Mouse (Mus musculus) cerebellum, adult (tissue): ENCODE results near the gene Snai1.

Experiments used
- ATAC-seq: cut with Nextera tagmentation; 2 replicates; pipeline ENCODE4 v1.9.2; 2017; ENCODE audit warnings: mild to moderate bottlenecking, moderate library complexity, mixed read lengths; ENCODE audit not compliant: insufficient number of reproducible peaks, low FRiP score, low TSS enrichment

Snai1 gene

DNA sequence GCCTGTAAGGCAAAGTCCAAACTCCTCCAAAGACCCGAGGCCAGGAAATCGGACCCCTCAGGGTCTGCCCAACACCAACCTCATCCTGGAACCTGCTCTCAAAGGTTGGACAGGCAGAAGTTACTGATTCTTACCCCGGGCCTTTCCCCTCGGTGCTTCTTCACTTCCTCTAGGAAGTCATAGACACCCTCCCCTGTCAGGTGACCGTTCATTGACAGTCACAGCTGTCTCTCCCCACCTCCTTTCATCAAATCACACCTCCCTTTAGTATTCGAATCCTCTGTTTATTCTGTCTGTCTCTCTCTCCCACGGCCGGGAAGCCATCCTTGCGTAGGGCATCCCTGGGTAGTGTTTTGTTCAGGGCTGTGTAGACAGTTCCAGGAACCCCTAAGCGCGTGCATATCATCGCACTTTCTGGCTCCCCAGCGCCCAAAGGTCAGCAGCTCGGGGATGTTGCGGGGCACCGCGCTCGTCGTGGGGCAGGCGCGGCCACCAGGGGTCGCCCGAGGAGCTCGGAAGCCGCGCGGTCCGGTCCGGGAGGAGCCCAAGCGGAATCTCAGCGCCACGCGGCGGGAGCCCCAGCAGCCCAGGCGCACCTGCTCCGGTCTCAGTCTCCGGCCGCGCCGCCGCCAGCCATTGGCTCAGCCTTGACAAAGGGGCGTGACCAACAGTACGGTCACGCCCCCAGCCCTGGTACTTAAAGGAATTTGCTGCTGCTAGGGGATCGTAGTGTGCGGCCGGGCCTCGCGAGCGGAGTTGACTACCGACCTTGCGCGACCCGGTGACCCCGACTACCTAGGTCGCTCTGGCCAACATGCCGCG, at the start of gene Snai1:
Snai1 (plus strand) TSS at position 720 of the 822 bp plus-strand sequence.
- peak; percentile 89 for ATAC-seq

DNA sequence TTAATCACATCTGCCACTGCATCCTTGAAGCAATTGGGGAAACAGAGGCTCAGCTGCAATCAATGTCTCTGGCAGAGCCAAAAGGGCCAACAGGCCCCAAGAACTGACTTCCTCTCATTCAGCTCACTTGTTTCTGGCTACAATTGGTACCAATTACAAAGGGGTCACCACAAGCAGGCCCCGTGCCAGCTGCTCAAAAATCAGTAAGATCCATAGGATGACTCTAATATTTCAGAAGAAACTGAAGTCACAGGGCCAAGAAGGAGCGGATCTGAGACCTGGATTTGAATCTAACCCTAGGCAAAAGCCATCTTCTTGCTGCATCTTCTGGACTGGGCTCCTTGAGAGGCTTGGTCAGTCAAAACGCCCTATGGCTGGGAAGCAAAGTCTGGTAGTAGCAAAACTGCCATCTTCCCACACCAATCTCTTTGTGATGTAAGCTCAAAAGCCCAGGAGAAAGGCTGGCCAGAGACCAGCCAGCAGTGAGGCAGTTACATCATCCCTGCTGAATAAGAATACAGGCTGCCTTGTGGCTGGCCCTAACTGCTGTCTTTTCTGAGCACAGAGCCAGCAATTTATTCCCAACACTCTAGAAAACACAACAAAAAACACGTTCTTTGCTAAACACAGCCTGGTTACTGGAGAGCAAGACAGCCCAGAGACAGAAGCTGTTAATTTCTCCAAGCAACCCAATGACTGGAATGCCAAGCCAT, 47.0 kb upstream of the Snai1 start:
- ATAC-seq, result no peak

GRCm38 (mm10) chr2:167491757-167492708, 46.0 kb upstream of the Snai1 start, which contains the start of gene Rnf114:
Gene Rnf114 (plus strand): TSS chr2:167492645.
- ATAC-seq, result peak; percentile 38; the same call in 1 of the 2 replicates

- peak; percentile 80 for ATAC-seq
Observed at GRCm38 (mm10) chr2:167492713-167493636, 45.0 kb upstream of the Snai1 start, which contains the start of gene Spata2. Gene Spata2 (minus strand): TSS chr2:167492887.

- no peak for ATAC-seq
Observed at GRCm38 (mm10) chr2:167496437-167496836, 41.6 kb upstream of the Snai1 start.

- no peak for ATAC-seq
Observed at GRCm38 (mm10) chr2:167497272-167497671, 40.7 kb upstream of the Snai1 start.

DNA sequence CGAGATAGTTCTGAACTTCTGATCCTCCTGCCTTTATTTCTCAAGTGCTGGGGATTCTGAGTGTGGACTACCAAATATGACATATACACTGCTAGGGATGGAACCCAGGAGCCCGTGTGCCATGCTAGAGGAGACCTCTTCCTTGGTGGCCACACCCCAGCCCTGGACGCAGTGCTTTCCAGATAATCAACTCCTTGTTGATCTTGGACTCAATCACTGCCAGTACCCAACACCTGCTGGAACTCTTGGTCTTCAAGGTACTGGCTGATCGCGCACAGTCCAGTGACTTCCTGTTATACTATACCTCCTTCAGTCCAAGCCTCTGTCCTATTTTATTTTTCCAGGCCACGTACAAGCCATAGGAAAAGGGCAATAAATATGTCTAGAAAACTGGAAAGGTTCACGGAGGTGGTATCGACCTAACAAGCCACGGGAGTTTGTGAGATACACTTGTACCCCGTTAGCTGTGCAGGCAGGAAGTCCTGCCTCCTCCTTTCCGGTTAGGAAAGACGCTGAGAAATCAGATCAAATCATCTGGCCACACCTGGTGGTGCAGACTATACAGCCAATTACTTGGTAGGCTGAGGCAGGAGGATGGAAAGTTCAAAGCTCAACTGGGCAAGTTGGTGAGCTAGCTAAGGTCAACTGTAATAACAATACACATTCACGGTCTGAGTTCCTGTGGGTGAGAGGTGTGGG, 35.3 kb upstream of the Snai1 start:
- 0 out of 2 replicates have a peak, but pooled peaks have one; percentile 6 for ATAC-seq

DNA sequence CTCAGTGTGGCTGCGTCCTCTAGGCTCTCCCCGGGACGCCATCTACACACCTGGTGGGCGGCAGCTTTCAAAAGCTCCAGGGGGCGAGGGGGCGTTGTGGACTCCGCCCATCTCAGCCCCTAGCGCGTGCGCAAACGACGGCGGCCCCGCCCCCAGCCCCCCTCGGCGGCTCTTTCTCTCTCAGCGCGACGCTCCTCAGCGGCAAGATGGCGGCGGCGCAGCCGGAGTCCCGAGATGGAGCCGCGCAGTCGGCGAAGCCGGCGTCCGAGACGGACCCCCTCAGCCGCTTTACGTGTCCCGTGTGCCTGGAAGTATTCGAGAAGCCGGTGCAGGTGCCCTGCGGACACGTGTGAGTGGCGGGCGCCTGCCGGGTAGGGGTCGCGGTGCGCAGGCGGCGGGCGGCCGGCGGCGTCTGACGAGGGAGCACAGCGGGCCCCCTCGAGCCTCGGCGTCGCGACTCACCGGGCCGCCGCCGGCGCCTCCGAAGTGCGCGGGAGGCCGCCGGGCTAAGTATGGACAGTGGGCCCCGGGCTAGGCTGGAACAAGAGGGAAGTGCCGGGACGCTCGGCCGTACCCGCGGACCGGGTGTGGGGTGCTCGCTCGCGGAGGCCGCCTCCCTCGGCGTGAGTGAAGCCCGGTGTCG, 34.6 kb upstream of the Snai1 start:
- ATAC-seq, result peak; percentile 67

- ATAC-seq, result peak; percentile 15; the same call in 1 of the 2 replicates
Observed at GRCm38 (mm10) chr2:167503896-167504349, 34.1 kb upstream of the Snai1 start.

- ATAC-seq, result no peak
Observed at GRCm38 (mm10) chr2:167505127-167505526, 32.9 kb upstream of the Snai1 start.

- no peak for ATAC-seq
Observed at GRCm38 (mm10) chr2:167506546-167507260, 31.3 kb upstream of the Snai1 start.

DNA sequence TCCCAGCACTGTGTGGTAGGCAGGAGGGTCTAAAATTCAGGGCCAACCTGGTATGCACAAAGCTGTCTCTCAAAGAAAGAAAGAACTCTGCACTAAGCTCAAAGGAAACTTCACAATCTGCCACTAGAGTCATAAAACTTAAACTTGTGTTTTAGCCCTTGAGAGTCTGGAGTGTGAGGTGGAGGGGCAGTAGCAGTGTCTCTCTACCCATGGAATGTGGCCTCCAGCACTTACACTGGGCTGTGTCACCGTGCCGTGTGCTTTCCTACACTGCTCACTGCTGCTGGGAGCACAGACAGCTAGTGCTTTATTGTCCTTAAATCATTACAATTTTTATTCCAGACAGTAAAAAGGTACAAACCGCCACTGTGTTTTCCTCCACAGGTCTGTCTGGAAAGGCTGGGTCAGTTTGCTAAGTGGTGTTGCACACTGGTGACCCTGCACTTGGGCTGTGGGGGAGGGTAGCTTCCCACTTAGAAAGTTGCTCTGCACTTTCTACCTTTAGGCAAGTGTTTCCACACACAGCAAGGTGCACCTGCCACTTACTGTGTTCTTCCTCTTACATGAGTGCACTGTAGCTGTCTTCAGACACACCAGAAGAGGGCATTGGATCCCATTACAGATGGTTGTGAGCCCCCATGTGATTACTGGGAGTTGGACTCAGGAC, 30.1 kb upstream of the Snai1 start:
- ATAC-seq, result no peak

DNA sequence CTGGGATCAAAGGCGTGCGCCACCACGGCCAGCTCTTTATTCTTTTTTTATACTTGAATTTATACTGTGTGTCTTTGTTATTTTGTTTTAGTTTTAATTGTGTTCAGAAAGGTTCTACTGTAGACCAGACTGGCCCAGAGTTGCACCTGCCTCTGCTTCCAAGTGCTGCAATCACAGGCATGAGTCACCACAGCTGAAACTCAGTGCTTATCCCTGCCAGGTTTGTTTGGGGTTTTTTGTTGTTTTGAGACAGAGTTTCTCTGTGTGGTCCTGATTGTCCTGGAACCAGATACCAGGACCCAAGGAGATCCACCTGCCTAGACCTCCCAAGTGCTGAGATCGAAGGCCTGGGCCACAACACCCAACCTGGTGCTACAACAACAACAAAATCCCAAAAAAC, 29.4 kb upstream of the Snai1 start:
- ATAC-seq, result no peak

DNA sequence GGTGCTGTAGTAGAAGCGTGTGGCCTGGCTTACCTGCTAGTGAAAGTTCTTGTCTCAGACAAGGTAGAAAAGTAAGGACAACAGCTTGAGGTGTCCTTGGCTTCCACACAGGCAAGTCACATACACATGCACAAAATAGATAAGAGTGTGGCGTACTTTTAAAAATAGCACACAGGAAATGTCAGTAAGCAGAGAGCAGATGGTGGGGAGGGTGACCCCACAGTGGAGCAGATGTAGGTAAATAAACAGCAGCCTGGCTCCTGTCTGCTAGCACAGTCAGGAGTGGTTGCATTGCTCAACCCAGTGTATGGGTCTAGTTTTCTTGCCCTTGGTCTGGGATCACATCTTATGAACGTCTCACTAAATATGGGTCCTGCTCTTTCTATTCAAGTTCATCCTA, 27.5 kb upstream of the Snai1 start:
- no peak for ATAC-seq

- no peak for ATAC-seq
Observed at GRCm38 (mm10) chr2:167512365-167512764, 25.6 kb upstream of the Snai1 start.

DNA sequence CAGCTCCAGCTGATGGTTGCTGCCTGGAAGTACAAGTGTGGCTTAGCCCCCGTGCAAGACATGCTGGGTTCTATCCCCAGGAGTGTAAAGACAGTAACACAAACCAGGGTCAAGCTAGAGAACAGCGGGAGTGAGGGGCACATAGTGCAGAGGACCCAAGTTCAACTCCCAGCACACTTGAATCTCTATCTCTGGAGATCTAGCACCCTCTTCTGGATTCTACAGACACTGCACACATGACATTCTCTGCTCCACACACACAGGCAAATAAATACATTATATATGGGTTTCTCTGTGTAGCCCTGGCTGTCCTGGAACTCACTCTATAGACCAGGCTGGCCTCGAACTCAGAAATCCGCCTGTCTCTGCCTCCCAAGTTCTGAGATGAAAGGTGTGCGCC, 25.0 kb upstream of the Snai1 start:
- 0 out of 2 replicates have a peak, but pooled peaks have one; percentile 26 for ATAC-seq

GRCm38 (mm10) chr2:167514641-167515040, 23.4 kb upstream of the Snai1 start:
- no peak for ATAC-seq
